ENCODE assay signal across 24 mouse cellular contexts in the genomic region with DNA sequence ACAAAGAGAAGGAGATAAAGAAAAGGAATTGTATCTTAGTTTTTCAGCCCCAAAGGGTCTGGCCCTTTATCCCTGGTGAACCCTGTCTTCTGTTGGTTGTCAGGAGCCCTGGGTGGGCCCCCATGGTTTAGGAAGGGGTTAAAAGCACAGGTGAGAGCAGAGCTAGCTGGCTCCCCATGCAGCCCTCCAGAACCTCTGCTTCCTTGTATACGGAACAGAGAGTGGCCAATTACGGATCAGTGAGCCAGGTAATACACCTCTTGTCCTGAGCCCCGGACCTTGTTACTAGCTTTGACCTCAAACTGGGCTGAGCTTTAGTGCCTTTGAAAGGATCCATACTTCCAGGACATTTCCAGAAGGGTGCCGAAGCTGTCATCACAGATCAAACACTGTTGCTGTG.
A peak's percentile ranks its signal among the peaks of the same experiment; 100 is the strongest.
DNase-seq lines count a peak whose midpoint lies in the region; ATAC-seq and TF ChIP-seq lines count a peak whose summit lies in the region.
"Had no signal": no experiment of that assay in that cellular context is flagged by ENCODE, and none has a peak within 500 bp of the region (broad histone marks: within the 10 kb centered on the region; RNA-seq: fewer than 3 reads in every experiment).

No protein-coding gene starts in this region.

- peaks cover 36% of the 10 kb centered on the region for H3K4me1 ChIP-seq in heart, embryonic 16.5 days (ENCODE audit: control insufficient read depth, insufficient read depth, low read length)
- peaks cover 14% of the 10 kb centered on the region for H3K4me1 ChIP-seq in liver, postnatal 0 days (ENCODE audit: insufficient read depth)
- 0 out of 2 replicates have a peak, but pooled peaks cover 6% of the 10 kb centered on the region for H3K4me1 ChIP-seq in liver, embryonic 12.5 days
- H3K4me1 ChIP-seq in CH12.LX (ENCODE audit: control insufficient read depth in 1 of 2, insufficient read depth in 2 of 2) = peaks cover 38 to 94% of the 10 kb centered on the region in 2 experiments
- peaks cover 44% of the 10 kb centered on the region for H3K4me1 ChIP-seq in stomach, embryonic 16.5 days (ENCODE audit: control insufficient read depth, insufficient read depth, low read length)
- peaks cover 64% of the 10 kb centered on the region for H3K4me1 ChIP-seq in hindbrain, embryonic 10.5 days (replicated peaks)

- DNase-seq in heart, postnatal 10 days = no peak
- no peak for DNase-seq in liver, postnatal 0 days
- DNase-seq in CH12.LX (ENCODE audit: extremely low read depth) = no peak
- no peak for DNase-seq in left cerebral cortex, adult 11 months (ENCODE audit: low spot score)
- DNase-seq in hindbrain, embryonic 10.5 days (ENCODE audit: low spot score) = no peak
- DNase-seq: adrenal gland, postnatal 36 days; cerebellum, adult 11 months; cerebellum, adult 9-11 months; gastrocnemius, postnatal 10 days; heart, postnatal 4 days; layer of hippocampus, adult 9-11 months; right cerebral cortex, adult 18-20 months; right cerebral cortex, postnatal 4 days had no signal

- no peaks in the 10 kb centered on the region for H3K27me3 ChIP-seq in heart, embryonic 16.5 days (ENCODE audit: control insufficient read depth, insufficient read depth, low read length)
- H3K27me3 ChIP-seq in liver, postnatal 0 days (ENCODE audit: insufficient read depth, low read length) = no peaks in the 10 kb centered on the region
- no peaks in the 10 kb centered on the region for H3K27me3 ChIP-seq in liver, embryonic 12.5 days (replicated peaks)
- H3K27me3 ChIP-seq in CH12.LX (replicated peaks) = no peaks in the 10 kb centered on the region
- no peaks in the 10 kb centered on the region for H3K27me3 ChIP-seq in stomach, embryonic 16.5 days (ENCODE audit: control insufficient read depth, insufficient read depth, low read length)
- peaks cover 11% of the 10 kb centered on the region; the same call in 1 of the 2 replicates for H3K27me3 ChIP-seq in hindbrain, embryonic 10.5 days (ENCODE audit: insufficient read depth, poor library complexity, severe bottlenecking)
- H3K27me3 ChIP-seq: hindbrain, embryonic 15.5 days; neural tube, embryonic 15.5 days had no signal

- dilution Hi-C loops in CH12.LX (cut with MboI; ENCODE audit: extremely low pct_ligation_motif_present, extremely low pct_unique_long_range_greater_than_20kb, low sequenced_read_pairs) = no loop called here

- H3K9me3 ChIP-seq in heart, embryonic 16.5 days (replicated peaks; ENCODE audit: control insufficient read depth, low read length) = no peaks in the 10 kb centered on the region
- H3K9me3 ChIP-seq in liver, postnatal 0 days (ENCODE audit: low read length) = no peaks in the 10 kb centered on the region
- no peaks in the 10 kb centered on the region for H3K9me3 ChIP-seq in liver, embryonic 12.5 days (replicated peaks)
- no peaks in the 10 kb centered on the region for H3K9me3 ChIP-seq in CH12.LX (replicated peaks; ENCODE audit: low read length)
- H3K9me3 ChIP-seq in stomach, embryonic 16.5 days (replicated peaks; ENCODE audit: control insufficient read depth, low read length) = no peaks in the 10 kb centered on the region
- H3K9me3 ChIP-seq in hindbrain, embryonic 10.5 days = no peaks in the 10 kb centered on the region
- H3K9me3 ChIP-seq: forebrain, embryonic 10.5 days; hindbrain, embryonic 15.5 days; midbrain, embryonic 12.5 days; neural tube, embryonic 15.5 days had no signal

- intact Hi-C loops in heart, postnatal 10 days (cut with DNase I) = no loop called here

- no peaks in the 10 kb centered on the region for H3K79me2 ChIP-seq in CH12.LX (replicated peaks; ENCODE audit: control insufficient read depth, extremely low read depth, insufficient read depth, poor library complexity, severe bottlenecking)

- no peak overlapping the region for H3K4me3 ChIP-seq in heart, embryonic 16.5 days (ENCODE audit: low read length)
- H3K4me3 ChIP-seq in liver, postnatal 0 days (ENCODE audit: low read depth, low read length) = no peak overlapping the region
- no peak overlapping the region for H3K4me3 ChIP-seq in liver, embryonic 12.5 days
- no peak overlapping the region for H3K4me3 ChIP-seq in CH12.LX (replicated peaks in 1 of 3; ENCODE audit: low read depth in 2 of 3, low read length in 2 of 3, poor library complexity in 1 of 3)
- H3K4me3 ChIP-seq in stomach, embryonic 16.5 days (replicated peaks; ENCODE audit: low read length) = no peak overlapping the region
- H3K4me3 ChIP-seq in hindbrain, embryonic 10.5 days = no peak overlapping the region
- H3K4me3 ChIP-seq: forebrain, embryonic 10.5 days; hindbrain, embryonic 15.5 days; left cerebral cortex, adult 2 months; midbrain, embryonic 12.5 days; neural tube, embryonic 15.5 days had no signal

- H3K4me2 ChIP-seq in heart, embryonic 16.5 days (ENCODE audit: low read depth, low read length) = no peak overlapping the region
- no peak overlapping the region for H3K4me2 ChIP-seq in liver, postnatal 0 days (ENCODE audit: low read depth, low read length)
- H3K4me2 ChIP-seq in liver, embryonic 12.5 days = no peak overlapping the region
- no peak overlapping the region for H3K4me2 ChIP-seq in CH12.LX (ENCODE audit: insufficient read depth, low read depth, poor library complexity, severe bottlenecking)
- no peak overlapping the region for H3K4me2 ChIP-seq in stomach, embryonic 16.5 days (ENCODE audit: low read depth, low read length)
- H3K4me2 ChIP-seq: heart, embryonic 11.5 days; hindbrain, embryonic 15.5 days; midbrain, embryonic 12.5 days; neural tube, embryonic 15.5 days had no signal

- H3K9ac ChIP-seq in heart, embryonic 16.5 days (ENCODE audit: low read length) = no peak overlapping the region
- H3K9ac ChIP-seq in liver, postnatal 0 days (replicated peaks) = no peak overlapping the region
- no peak overlapping the region for H3K9ac ChIP-seq in liver, embryonic 12.5 days
- no peak overlapping the region for H3K9ac ChIP-seq in CH12.LX (ENCODE audit: insufficient read depth, low read depth)
- H3K9ac ChIP-seq in stomach, embryonic 16.5 days (ENCODE audit: low read length) = no peak overlapping the region
- H3K9ac ChIP-seq: hindbrain, embryonic 15.5 days; midbrain, embryonic 12.5 days; neural tube, embryonic 15.5 days had no signal

- TF ChIP-seq POLR2A in CH12.LX (IDR thresholded peaks at IDR 0.05; ENCODE audit: low read depth, low read length) = no peak

- no peak for ATAC-seq in heart, embryonic 16.5 days (replicated peaks; ENCODE audit: extremely low read depth, insufficient read depth, low FRiP score)
- no peak for ATAC-seq in liver, postnatal 0 days
- ATAC-seq in liver, embryonic 12.5 days = no peak
- ATAC-seq in stomach, embryonic 16.5 days (ENCODE audit: insufficient read depth, low FRiP score) = no peak
- ATAC-seq: forebrain, embryonic 16.5 days; lung, postnatal 0 days had no signal

- TF ChIP-seq RAD21 in CH12.LX (IDR thresholded peaks at IDR 0.05; ENCODE audit: low read depth, low read length) = no peak

- peak overlapping the region; percentile 65 for H3K27ac ChIP-seq in heart, embryonic 16.5 days (ENCODE audit: low read length)
- peak overlapping the region; percentile 61 for H3K27ac ChIP-seq in liver, postnatal 0 days (ENCODE audit: low read depth)
- H3K27ac ChIP-seq in liver, embryonic 12.5 days = no peak overlapping the region
- H3K27ac ChIP-seq in CH12.LX (ENCODE audit: insufficient read depth, low read depth) = peak overlapping the region; percentile 15; the same call in 1 of the 2 replicates
- H3K27ac ChIP-seq in stomach, embryonic 16.5 days (ENCODE audit: low read length) = peak overlapping the region; percentile 12; the same call in 1 of the 2 replicates
- H3K27ac ChIP-seq in hindbrain, embryonic 10.5 days = no peak overlapping the region
- H3K27ac ChIP-seq: forebrain, embryonic 10.5 days; hindbrain, embryonic 15.5 days; left cerebral cortex, adult 2 months; midbrain, embryonic 12.5 days; neural tube, embryonic 15.5 days had no signal

- no peak for TF ChIP-seq EP300 in liver, postnatal 0 days (IDR thresholded peaks at IDR 0.05; ENCODE audit: low read depth)
- no peak for TF ChIP-seq EP300 in CH12.LX (IDR thresholded peaks at IDR 0.05; ENCODE audit: low read length)

- 91% methylated on average over 4 of the region's 4 CpGs for WGBS in heart, embryonic 16.5 days
- 70% methylated on average over 4 of the region's 4 CpGs for WGBS in liver, postnatal 0 days (ENCODE audit: insufficient replicate concordance)
- 72% methylated on average over 4 of the region's 4 CpGs for WGBS in liver, embryonic 12.5 days (ENCODE audit: insufficient replicate concordance)
- 69% methylated on average over 4 of the region's 4 CpGs for WGBS in stomach, embryonic 16.5 days
- WGBS in hindbrain, embryonic 10.5 days = 87% methylated on average over 4 of the region's 4 CpGs

- in situ Hi-C loops in CH12.LX (cut with MboI; ENCODE audit: low pct_ligation_motif_present, low pct_unique_long_range_greater_than_20kb, low sequenced_read_pairs) = loop anchor here (5.0 kb wide), 1 partner anchor 183 kb away; no protein-coding TSS in a partner anchor

- no peaks in the 10 kb centered on the region for H3K36me3 ChIP-seq in heart, embryonic 16.5 days (ENCODE audit: control insufficient read depth, insufficient read depth)
- no peaks in the 10 kb centered on the region for H3K36me3 ChIP-seq in liver, postnatal 0 days (replicated peaks; ENCODE audit: insufficient read depth, low read length)
- H3K36me3 ChIP-seq in liver, embryonic 12.5 days = no peaks in the 10 kb centered on the region
- peaks cover 0 to 20% of the 10 kb centered on the region in 2 experiments for H3K36me3 ChIP-seq in CH12.LX (replicated peaks in 1 of 2; ENCODE audit: control insufficient read depth in 1 of 2, insufficient read depth in 1 of 2, low read length in 1 of 2)
- H3K36me3 ChIP-seq in stomach, embryonic 16.5 days (ENCODE audit: control insufficient read depth, insufficient read depth, low read length) = no peaks in the 10 kb centered on the region
- no peaks in the 10 kb centered on the region for H3K36me3 ChIP-seq in hindbrain, embryonic 10.5 days
- H3K36me3 ChIP-seq: forebrain, embryonic 10.5 days; hindbrain, embryonic 15.5 days; midbrain, embryonic 12.5 days; neural tube, embryonic 15.5 days had no signal

- no peak for TF ChIP-seq CTCF in liver, postnatal 0 days (IDR thresholded peaks at IDR 0.05; ENCODE audit: low read depth)
- no peak for TF ChIP-seq CTCF in CH12.LX (conservative IDR thresholded peaks at IDR 0.05 in 1 of 2, IDR thresholded peaks at IDR 0.05 in 1 of 2; ENCODE audit: low read depth in 2 of 2, low read length in 2 of 2)

TF ChIP-seq in CH12.LX, 34 proteins besides CTCF, POLR2A, EP300 and RAD21 (continues in another document):
- TF ChIP-seq MEF2A (IDR thresholded peaks at IDR 0.05; ENCODE audit: borderline replicate concordance, low read depth, low read length) (no peak), ZC3H11A (IDR thresholded peaks at IDR 0.05; ENCODE audit: low read depth, low read length) (no peak), MYC (IDR thresholded peaks at IDR 0.05; ENCODE audit: low read depth, low read length) (no peak), UBTF (IDR thresholded peaks at IDR 0.05; ENCODE audit: low read depth, low read length) (no peak), ETS1 (conservative IDR thresholded peaks at IDR 0.05; ENCODE audit: low read depth, low read length) (no peak), GABPA (IDR thresholded peaks at IDR 0.05; ENCODE audit: insufficient replicate concordance, low read depth, low read length) (no peak), KAT2A (IDR thresholded peaks at IDR 0.05; ENCODE audit: insufficient replicate concordance, low read length) (no peak), ELF1 (IDR thresholded peaks at IDR 0.05; ENCODE audit: low read depth, low read length) (no peak)

Comparison
In these comparisons a context has a peak if more than half of its experiments do, and no peak if none do; other contexts are left out.
1. H3K27ac ChIP-seq: peak in heart, embryonic 16.5 days (single experiment), liver, postnatal 0 days (single experiment), CH12.LX (single experiment) and stomach, embryonic 16.5 days (single experiment); none in liver, embryonic 12.5 days (single experiment) and hindbrain, embryonic 10.5 days (single experiment).